Mouse (Mus musculus) CD4-positive, CD25-positive, alpha-beta regulatory T cell, adult 4 months (primary cell): ENCODE data around the gene Mdh2. TPM values are rescaled to one million over a fixed set of nuclear protein-coding genes. Genes with fewer than 3 reads are reported as not detected.

ENCODE experiments used
- ATAC-seq: one replicate; pipeline ENCODE4 v1.8.0; 2017
- polyA plus RNA-seq, 2 experiments: library from polyadenylated mRNA; unstranded; fragments of 100-300 nt; shearing (Covaris generic); gene quantifications; one replicate each; pipeline ENCODE4 v1.2.1; 2017

The Mdh2 gene
- polyA plus RNA-seq: 100 to 1,000 TPM; 657 to 753 TPM

DNA sequence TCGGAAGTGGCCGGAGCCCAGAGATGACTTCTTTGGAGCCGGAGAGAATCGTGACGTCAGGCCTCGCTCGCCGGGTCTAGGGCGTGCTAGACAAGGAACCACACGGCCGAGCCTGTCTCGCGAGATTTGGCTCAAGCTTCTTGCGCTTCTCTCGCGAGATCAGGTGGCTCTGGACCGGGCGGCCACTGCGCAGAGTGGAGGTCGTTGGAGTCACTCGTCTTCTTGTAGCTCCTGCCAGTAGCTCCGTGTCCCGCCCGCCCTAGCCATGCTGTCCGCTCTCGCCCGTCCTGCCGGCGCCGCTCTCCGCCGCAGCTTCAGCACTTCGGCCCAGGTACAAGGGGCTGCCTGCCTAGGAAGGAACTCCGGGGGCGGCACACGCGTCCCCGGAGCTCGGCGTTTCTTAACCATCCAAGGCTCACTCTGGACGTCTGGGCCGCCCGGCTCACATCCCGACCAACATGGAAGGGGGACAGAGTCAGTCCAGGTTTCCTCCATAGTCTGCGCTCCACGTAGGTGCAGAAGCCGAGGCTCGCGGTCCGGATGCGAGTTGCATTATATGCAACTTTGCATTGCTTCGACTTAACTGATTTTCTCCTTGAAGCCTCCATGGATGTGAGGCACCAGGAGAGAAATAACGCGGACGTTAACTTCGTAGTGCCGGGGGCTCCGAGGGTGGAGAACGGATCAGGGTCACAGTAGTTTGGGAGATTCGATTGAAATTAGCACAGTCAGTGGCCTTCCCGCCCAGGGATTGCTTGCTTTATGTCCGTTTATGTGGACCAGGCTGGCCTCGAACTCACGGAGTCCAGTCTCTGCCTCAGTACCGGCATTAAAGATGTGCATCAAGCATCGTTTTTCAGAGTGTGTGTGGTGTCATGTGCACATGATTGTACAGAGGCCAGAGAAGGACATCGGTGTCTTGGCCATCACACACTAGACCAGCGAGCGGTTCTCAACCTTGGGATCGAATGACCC lies at the start of gene Mdh2:
Mdh2 (plus strand) TSS at position 10 of the 975 bp plus-strand sequence.
- peak; percentile 97 for ATAC-seq

DNA sequence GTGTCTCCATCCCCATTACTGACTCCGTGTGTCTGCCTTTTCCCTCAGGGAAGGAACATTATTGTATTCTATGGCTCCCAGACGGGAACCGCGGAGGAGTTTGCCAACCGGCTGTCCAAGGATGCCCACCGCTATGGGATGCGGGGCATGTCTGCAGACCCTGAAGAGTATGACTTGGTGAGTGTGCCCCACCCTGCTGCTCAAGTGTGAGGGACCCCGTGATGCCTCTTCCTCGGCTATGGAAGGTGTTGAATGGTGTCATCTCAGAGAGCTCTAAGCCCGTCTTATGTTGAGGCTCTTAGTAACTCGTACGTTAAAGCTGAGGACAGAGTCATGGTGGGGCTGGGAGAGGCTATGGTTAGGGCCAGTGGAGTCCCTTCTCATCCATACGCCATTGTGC lies 48.9 kb upstream of the Mdh2 start:
- no peak for ATAC-seq

DNA sequence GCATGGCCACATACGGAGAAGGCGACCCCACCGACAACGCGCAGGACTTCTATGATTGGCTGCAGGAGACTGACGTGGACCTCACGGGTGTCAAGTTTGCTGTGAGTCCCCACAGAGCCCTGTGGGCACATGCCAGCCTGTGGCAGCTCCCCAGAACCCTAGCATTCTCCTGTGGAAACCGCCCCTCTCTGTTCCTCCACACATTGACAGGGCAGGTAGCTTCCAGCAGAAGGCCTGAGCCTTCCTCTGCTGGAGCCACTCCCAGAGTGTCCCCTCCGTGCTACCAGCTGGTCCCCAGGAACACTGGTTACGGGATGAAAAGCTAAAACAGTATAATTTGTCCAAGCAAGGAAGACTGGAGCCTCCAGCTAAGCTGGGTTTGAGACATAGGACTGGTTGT lies 48.0 kb upstream of the Mdh2 start:
- ATAC-seq: no peak

DNA sequence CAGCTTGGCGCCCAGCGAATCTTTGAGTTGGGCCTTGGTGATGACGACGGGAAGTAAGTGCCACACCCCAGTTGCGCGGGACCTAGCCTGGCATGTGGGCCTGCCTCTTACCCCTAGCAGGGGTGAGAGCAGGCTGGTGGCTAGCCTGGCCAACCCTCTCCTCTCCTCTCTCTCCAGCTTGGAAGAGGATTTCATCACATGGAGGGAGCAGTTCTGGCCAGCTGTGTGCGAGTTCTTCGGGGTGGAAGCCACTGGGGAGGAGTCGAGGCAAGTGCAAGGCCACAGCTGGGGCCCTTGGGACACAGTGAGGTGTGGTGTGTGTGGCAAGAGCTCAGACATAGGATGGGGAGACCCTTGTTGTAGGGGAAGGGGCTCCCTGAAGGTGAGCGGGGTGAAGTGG lies 47.4 kb upstream of the Mdh2 start:
- ATAC-seq: no peak

DNA sequence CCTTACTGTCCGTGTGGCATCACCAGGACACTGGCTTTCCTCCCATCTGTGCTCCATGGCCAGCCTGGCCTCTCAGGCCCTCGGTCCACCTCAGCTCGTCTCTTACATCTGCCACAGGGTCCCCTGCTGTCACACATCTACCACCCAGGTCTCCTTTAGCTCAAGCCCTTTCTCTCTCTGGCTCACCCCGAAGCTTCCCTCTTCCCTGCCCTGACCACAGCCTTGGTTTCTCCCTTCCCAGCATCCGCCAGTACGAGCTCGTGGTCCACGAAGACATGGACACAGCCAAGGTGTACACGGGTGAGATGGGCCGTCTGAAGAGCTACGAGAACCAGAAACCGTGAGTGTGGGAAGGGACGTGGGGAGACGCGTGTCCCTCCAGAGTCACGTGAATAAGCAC lies 47.0 kb upstream of the Mdh2 start:
- ATAC-seq: no peak

DNA sequence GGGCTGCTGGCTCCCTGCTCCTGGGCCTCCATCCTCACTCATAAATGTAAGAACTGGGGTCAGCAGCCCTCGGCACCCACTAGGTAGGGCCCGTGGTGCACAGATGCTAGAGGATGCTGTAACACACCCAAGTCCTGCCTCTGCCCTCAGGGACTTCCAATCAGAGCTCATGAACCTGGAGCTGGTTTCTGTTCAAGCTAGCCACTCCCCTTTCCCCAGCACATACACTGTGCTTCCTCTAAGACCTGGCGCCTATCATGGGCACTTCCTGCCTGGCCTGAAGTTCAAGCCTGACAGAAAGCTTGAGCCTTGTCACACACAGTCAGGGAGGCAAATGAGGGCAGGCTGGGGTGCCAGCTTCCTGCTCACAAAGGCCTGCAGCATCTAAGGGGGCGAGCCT lies 45.2 kb upstream of the Mdh2 start:
- ATAC-seq: no peak

DNA sequence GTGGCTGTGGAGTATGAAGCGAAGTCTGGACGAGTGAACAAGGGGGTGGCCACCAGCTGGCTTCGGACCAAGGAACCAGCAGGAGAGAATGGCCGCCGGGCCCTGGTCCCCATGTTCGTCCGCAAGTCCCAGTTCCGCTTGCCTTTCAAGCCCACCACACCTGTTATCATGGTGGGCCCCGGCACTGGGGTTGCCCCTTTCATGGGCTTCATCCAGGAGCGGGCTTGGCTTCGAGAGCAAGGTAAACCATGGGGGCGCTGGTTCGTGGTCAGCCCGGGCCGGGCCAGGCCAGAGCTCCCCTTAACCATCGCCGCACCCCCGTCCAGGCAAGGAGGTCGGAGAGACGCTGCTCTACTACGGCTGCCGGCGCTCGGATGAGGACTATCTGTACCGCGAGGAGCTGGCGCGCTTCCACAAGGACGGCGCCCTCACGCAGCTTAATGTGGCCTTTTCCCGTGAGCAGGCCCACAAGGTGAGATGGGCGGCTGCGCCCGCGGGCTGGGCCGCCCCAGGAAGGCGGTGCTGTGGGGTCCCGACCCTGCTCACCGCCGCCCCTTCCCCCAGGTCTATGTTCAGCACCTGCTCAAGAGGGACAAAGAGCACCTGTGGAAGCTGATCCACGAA lies 44.1 kb upstream of the Mdh2 start:
- no peak for ATAC-seq

DNA sequence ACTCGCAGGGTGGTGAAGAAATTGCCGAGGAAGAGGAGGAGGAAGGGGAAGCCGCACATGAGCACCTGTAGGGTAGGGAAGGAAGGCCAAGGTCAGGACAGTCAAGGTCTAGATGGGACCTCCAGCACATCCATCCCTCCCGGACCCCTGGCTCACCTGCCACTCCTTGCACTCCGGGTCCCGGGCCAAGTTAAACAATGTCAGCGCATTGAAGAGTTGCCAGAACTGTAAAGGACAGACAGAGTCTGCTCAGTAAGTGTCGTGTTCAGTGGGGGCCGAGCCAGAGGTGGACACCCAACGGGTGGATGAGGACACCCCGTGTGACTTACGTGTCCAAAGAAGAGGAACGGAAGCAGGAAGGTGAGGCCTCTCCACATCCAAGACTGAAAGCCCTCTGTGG lies 42.5 kb upstream of the Mdh2 start:
- ATAC-seq: no peak

DNA sequence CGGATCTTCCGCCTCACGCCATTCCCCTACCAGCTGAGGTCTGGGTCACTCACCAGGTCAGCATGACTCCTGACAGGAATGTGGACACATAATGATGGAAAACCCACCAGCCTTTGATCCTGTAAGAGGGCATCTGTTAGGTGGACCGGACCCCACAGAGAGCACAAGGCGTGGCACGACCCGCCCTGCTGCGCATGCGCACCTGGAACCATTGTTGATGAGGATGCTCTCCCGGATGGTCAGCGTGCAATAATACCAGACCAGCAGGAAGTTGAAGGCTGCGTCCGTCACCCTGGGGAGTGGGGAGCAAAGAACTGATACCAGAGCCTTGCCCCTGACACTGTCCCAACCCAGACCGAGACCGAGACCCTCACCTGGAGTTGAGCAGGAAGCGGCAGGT lies 41.7 kb upstream of the Mdh2 start:
- no peak for ATAC-seq

DNA sequence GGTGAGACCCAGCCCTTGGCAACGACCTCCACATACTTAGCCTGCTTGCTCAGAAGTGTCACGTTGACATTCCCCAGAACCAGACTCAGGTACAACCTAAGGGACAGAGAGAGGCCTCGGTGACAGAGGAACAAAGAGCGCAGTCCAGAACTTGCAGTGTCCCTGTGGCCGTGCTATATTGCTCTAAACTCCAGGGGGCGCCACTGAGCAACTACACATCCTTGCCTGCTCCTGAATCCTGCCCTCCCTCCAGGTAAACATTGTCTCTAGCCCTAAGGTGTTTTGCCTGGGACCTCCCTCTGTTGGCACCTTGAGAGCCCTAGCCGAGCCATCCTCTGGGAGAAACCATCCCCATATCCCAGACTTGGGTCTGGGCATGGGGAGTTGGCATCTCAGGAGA lies 41.1 kb upstream of the Mdh2 start:
- no peak for ATAC-seq

DNA sequence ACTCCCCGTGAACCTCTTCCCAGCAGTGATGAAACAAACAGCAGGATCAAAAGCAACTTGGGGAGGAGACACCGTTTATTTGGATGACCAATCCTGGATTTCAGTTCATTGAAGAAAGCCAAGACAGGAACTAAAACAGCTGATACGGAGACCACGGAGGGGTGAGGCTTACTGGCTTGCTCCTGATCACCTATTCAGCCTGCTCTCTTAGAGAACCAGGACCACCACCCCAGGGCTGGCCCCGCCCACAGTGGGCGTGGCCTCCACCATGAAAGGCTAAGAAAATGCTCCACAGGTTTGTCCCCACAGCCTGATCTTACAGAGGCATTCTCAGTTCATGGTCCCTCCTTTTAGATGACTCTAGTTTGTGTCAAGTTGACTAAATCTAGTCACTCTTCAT lies 40.0 kb upstream of the Mdh2 start:
- no peak for ATAC-seq

DNA sequence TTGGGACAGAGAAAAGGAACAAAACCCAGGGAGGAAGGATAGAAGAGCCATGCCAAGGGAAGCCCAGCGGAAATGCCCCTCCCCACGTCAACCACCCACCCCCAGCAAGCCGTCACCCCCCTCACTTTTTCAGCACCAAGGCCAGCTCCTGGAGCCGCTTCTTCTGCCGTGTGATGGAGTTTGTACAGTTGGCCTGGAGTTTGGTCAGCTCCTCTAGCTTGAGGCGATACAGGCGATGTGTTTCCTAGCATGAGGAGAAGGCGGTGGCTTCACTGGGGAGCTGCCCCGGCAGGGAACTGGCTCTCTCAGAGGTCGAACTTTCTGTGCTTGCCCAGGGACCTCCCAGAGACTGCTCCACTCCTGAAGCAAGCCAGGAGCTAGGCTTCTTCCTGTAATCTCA lies 36.1 kb upstream of the Mdh2 start:
- ATAC-seq: no peak

DNA sequence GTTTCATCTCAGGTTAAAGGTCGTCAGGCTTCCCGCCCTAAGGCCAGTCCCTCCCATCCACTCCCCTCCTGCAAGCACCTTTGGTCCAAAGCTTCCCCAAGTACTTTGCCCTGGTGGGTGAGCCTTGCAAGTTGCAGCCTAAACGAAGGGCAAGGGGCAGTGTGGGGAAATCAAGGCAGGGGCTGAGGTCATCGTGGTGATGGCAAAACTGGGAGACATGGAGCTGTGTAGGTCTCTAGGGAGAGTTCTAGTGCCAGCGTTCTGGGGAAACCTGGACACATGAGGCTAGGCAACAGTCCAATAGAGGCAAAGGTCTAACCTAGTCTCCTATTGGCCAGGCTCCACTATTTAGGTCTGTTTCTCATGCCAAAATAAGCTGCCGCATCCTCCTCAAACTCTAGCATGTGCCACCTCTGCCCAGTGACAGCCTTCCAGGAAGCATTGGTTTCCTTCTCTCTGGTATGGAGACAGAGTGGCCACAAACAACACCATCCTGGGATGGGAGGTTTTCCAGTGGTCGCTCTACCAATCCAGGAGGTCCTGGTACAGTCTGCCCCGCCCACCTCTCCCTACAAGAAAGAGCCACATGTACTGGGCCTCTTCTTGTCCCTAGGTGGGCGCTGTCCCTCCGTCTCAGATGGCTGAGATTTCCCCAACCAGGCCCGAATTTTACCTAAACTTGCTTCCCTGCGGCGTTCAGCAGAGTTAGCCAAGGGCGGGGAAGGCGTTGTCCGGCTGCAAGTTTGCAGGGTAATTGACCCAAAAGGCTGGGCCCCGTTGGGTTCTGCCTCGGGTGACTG lies 35.1 kb upstream of the Mdh2 start:
- no peak for ATAC-seq

DNA sequence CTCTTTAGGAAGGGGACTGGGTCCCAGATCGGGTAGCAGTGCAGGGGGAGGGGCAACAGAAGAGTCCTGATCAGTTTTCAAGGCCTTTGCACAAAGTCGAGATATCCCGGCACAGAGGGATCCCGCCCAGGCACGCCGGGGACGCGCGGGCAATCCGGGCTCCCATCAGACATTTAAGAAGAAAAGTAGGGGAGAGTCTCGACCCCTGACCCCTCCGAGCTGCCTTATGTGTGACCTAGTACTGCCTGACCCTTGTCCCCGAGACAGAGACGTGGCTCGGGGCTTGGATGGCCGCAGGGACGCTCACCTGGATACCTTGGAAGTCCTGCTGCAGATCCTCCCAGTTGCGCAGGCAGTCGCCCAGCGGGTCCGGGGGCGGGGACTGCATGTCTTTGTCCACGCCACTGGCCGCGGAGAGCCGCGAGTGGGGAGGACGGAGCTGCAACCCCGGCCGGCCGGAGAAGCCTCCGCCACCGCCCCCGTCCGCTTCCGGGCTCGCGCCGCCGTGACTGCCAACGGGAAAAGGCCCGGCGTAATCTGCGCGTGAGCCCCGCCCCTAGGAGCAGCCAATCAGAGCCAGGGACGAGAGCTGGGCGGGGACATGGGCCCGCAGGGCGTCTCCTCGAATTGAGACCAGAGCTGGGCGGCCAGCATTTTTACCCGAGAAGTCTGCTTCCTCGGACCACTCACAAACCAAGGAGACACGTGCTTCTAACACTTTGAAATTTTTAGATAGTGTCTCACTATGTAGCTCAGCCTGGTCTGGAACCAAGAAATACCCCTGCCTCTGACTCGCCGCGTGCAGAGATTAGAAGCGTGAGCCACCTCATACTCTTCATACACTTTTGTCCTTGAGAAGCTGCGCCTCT lies 34.3 kb upstream of the Mdh2 start, which contains the start of gene Tmem120a:
Tmem120a (minus strand) TSS at position 708 of the 869 bp plus-strand sequence.
- ATAC-seq: peak; percentile 99

DNA sequence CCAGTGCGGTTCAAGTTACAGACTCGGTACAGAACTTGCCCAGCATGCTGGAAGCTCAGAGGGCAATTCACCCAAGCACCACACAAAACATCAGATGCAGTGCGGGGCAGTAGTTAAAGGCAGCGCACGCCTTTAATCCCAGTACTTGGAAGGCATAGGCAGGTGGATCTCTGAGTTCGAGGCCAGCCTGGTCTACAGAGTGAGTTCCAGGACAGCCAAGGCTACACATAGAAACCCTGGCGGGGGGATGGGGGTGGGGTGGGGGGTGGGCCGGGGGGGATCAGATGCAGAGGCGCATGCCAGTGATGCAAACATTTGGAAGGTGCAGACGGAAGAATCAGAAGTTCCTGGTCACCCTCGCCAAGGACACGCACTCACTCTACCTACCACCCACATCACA lies 33.5 kb upstream of the Mdh2 start:
- ATAC-seq: no peak

DNA sequence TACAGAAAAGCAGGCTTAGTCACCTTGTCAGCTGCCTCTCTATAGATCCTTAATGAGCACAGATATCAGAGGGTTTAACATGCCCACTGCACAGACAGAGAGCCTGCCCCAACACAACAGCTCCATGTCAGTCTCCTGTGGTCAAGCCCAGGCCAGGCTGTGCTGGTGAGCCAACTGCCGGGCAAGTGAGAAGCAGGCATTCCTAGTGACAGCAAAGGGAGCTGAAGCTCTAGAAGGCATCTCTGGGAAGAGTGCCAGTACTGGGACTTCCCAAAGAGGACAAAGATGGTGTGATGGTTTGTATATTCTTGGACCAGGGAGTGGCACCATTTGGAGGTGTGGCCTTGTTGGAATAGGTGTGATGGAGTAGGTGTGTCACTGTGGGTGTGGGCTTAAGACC lies 27.2 kb upstream of the Mdh2 start:
- no peak for ATAC-seq

DNA sequence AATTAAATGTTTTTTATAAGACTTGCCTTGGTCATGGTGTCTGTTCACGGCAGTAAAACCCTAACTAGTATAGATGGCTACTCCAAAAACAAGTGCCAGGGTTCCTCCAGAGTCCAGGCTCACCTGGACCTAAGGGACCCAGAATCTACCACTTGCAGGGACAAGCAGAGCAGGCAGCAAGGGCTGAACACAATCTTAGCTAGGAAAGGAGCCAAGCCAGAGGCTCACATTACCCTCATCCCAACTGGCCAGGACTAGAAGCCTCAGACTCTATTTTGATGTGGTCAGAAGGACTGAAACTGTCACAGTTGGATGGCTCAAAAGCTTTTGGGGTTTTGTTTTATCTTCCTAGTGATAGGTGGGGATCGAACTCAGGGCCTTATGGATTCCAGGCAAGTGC lies 26.7 kb upstream of the Mdh2 start:
- ATAC-seq: no peak

DNA sequence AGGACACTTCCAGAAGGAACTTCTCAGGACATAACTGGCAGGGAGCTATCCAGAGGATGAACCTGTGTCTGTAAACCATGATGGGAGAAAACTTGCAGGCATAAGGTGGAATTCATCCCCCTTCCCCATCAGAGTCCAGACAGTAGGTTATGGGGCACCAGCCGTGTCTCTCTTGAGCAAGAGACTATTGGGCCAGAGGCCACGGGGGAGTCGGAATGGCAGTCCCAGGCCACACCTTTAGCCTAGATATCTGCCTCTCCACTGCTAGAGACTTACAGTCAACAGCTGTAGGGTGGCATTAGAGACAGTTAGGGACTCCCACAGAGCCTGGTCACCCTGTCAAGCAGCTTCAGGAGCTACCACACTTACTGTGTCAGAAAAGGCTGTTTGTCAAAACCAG lies 16.4 kb upstream of the Mdh2 start:
- ATAC-seq: no peak

DNA sequence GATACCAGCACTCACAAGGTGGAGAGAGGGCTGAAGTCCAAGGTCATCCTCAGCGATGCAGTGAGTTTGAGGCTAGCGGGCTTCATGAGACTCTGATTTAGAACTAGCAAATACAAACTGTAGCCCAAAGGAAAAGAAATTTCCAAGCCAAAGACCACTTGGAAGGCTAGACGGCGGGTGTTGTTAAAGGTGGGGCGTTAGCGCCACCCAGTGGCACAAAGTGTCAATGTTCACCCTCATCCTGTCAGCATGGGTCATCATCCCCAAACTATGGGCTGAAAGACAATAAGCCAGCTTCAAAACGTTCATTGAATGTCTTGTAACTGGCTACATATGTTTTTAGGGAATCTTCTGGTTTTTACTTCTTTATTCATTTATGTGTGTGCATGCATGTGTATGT lies 14.8 kb upstream of the Mdh2 start:
- peak; percentile 79 for ATAC-seq

DNA sequence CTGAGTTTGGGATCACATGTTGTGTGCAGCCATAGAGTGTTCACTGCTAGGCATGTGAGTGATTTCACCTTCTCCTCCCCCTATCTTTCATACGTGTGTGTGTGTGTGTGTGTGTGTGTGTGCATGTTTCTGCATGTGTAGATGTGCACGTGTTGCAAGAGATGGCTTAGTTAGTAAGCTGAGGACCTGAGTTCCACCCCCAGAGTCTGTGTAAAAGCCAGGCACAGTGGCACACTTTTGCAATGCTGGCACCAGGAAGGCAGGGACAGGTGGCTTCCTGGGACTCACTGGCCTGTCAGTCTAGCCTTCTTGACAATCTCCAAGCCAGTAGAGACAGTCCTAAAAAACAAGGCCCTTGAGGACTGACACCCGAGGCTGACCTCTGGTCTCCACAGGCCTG lies 13.3 kb upstream of the Mdh2 start:
- no peak for ATAC-seq

DNA sequence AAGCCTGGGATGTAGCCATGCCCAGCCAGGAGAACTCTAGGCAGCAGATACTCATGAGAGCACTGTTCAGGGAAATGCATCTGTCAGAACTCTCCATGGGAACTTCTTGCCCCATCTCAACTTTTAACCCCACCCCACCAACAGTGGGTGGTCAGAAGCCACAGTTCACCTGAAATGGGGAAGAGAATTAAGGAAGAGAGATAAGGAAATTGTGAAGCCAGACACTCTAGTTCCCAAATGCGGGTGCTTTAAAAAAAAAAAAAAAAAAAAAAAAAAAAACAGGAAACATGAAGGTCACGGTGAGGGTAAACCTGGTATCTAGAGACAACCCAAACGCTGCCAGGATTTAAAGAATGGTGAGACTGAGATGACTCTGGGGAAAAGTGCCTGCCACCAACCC lies 5.8 kb upstream of the Mdh2 start:
- ATAC-seq: no peak

DNA sequence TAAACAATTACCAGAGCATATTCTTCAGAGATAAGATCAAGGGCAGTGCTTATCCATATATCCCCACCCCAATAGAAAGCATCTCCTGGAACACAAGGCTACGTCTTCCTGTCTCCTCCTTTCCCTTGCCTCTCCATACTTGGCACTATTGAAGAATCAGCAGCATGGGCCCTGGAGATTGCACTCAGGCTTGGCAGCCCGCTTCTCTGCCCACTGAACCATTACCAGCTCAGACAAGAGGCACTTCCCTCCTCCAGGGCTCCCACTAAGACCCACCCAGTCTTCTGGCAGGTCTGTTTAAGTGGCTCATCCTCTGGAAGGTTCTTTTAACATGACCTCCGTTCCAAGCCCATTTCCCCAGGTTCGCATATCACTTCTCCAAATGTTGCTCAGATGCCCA lies 1.7 kb upstream of the Mdh2 start:
- no peak for ATAC-seq
